Mouse (Mus musculus): ENCODE results near the gene Btbd11.

DNA sequence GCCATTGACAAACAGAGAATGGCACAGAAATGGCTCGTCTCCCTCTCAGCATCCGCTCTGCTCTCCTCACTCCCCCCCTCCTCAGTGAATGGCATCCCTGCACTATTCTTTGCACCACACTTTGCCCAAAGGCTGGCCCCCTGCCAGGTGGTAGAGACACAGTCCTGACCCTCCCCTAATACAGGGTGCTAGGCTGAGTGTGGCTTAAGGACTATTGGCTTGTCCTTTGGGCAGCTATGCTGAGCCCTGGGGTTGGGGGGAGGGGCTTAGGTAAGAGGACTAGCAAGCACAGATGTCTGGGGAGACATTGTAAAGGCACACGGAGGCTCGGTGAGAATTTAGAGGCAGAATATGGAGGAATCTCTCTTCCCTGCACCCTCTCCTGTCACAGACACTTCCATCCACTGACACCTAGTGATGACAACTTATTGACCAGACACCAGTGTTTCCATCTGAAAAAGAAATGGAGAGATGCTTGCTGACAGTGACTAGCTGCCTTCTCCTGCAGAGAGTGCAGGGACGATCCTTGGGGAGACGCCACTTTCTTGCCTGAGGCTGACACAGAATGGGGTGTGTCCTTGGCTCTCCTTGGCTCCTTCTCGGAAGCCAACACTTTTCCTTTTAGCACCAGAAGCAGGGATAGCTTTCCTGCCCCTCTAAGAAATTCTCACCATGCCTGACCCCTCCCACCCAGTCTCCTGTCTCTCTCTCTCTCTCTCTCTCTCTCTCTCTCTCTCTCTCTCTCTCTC lies 138.8 kb downstream of the Btbd11 start:
- no peak for TF ChIP-seq EP300 (IDR thresholded peaks at IDR 0.05; ENCODE audit: low read length)
- no peak for TF ChIP-seq POLR2A (IDR thresholded peaks at IDR 0.05; ENCODE audit: low read depth, low read length)
- TF ChIP-seq CTCF (conservative IDR thresholded peaks at IDR 0.05 in 1 of 2, IDR thresholded peaks at IDR 0.05 in 1 of 2; ENCODE audit: low read depth in 2 of 2, low read length in 2 of 2): no peak
- TF ChIP-seq CHD2 (IDR thresholded peaks at IDR 0.05; ENCODE audit: low read length): no peak
- no peak for TF ChIP-seq SIN3A (IDR thresholded peaks at IDR 0.05; ENCODE audit: low read length)
- TF ChIP-seq PAX5 (IDR thresholded peaks at IDR 0.05; ENCODE audit: low read length): no peak
- TF ChIP-seq TCF12 (IDR thresholded peaks at IDR 0.05; ENCODE audit: low read depth, low read length): no peak
- TF ChIP-seq NRF1 (IDR thresholded peaks at IDR 0.05; ENCODE audit: low read depth, low read length): no peak
- TF ChIP-seq HCFC1 (IDR thresholded peaks at IDR 0.05; ENCODE audit: low read depth, low read length): no peak

Data from CH12.LX (cell line).